Mouse (Mus musculus) liver, postnatal 0 days (tissue): ENCODE data around the gene Icam2.

Source experiments
- CTCF ChIP-seq: sonication (generic); IDR thresholded peaks from 2 replicates; pipeline ENCODE4 v1.5.1; 2016; ENCODE audit warnings: antibody characterized with exemption, low read depth
- EP300 ChIP-seq: IDR thresholded peaks from 2 replicates; pipeline ENCODE4 v1.6.1; 2016; ENCODE audit warnings: antibody characterized with exemption, low read depth, mild to moderate bottlenecking

DNA sequence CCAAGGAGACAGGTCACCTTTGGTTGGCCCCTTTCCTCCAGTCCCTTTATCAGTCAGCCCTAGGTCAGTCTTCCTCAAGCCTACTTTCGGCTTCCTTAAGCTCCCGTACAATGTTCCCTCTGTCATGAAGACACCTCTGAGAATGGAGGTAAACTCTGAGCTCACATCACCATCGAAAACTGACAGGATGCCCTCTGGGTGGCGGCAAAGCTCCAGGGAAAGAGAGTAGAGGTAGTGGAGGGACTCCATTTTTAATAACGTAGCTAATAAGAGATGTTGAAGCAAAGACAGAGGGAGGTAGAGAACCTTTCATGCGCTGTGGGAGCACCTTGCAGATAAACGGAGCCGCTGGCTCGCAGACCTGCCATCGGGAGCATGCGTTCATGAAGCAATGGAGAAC lies 6.9 kb downstream of the Icam2 start:
- peak; percentile 48 for TF ChIP-seq CTCF
- TF ChIP-seq EP300, result no peak
